Mouse (Mus musculus): Measurements from ENCODE around the gene Cxcr4. TPM values are rescaled to one million over a fixed set of nuclear protein-coding genes. Genes with fewer than 3 reads are reported as not detected.

Cxcr4 gene
- total and polyA plus RNA-seq, 3 experiments, result 80.3 to 169 (median 102) TPM

DNA sequence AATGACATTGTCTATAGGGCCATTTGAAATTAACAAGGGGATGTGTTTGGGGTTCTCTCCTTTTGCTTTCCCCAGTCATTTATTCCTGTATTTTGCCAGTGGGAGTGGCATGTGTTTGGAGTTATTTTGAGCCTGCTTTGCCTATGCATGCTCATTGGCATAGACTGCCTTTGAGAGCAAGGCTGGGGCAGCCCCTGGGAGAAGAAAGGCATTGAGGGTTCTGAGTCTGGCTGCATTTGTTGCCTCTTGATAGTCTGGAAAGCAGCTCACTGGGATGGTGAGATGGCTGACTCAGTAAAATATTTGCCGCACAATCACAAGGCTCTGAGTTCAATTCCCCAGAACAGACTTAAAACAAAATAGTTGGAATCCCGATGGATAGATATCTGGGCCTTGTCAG, 8.5 kb upstream of the Cxcr4 start:
- H3K36me3 ChIP-seq (replicated peaks in 1 of 2; ENCODE audit: control insufficient read depth in 1 of 2, insufficient read depth in 1 of 2, low read length in 1 of 2), result no peaks in the 10 kb centered on the region
- dilution Hi-C loops (cut with MboI; ENCODE audit: extremely low pct_ligation_motif_present, extremely low pct_unique_long_range_greater_than_20kb, low sequenced_read_pairs) (no loop called here), in situ Hi-C loops (cut with MboI; ENCODE audit: low pct_ligation_motif_present, low pct_unique_long_range_greater_than_20kb, low sequenced_read_pairs) (no loop called here)
- H3K79me2 ChIP-seq (replicated peaks; ENCODE audit: control insufficient read depth, extremely low read depth, insufficient read depth, poor library complexity, severe bottlenecking), result no peaks in the 10 kb centered on the region
- H3K4me2 ChIP-seq (ENCODE audit: insufficient read depth, low read depth, poor library complexity, severe bottlenecking), result peak overlapping the region; percentile 42
- H3K9ac ChIP-seq (ENCODE audit: insufficient read depth, low read depth), result peak overlapping the region; percentile 29; the same call in 1 of the 2 replicates
- peaks cover 28 to 54% of the 10 kb centered on the region in 2 experiments for H3K4me1 ChIP-seq (ENCODE audit: control insufficient read depth in 1 of 2, insufficient read depth in 2 of 2)
- TF ChIP-seq MEF2A (IDR thresholded peaks at IDR 0.05; ENCODE audit: borderline replicate concordance, low read depth, low read length) (peak; percentile 97), MAFK (IDR thresholded peaks at IDR 0.05; ENCODE audit: insufficient replicate concordance, low read length) (peak; percentile 91), TCF12 (IDR thresholded peaks at IDR 0.05; ENCODE audit: low read depth, low read length) (peak; percentile 70), TBP (conservative IDR thresholded peaks at IDR 0.05; ENCODE audit: low read depth, low read length) (peak; percentile 77), GABPA (IDR thresholded peaks at IDR 0.05; ENCODE audit: insufficient replicate concordance, low read depth, low read length) (no peak), CHD1 (IDR thresholded peaks at IDR 0.05; ENCODE audit: low read depth, low read length) (no peak), ETS1 (conservative IDR thresholded peaks at IDR 0.05; ENCODE audit: low read depth, low read length) (peak; percentile 80), IRF4 (IDR thresholded peaks at IDR 0.05; ENCODE audit: low read depth, low read length) (peak; percentile 80), JUND (conservative IDR thresholded peaks at IDR 0.05; ENCODE audit: low read depth, low read length) (no peak), EP300 (IDR thresholded peaks at IDR 0.05; ENCODE audit: low read length) (peak; percentile 81), POLR2A (IDR thresholded peaks at IDR 0.05; ENCODE audit: low read depth, low read length) (peak; percentile 32; the same call in 1 of the 2 replicates), BHLHE40 (IDR thresholded peaks at IDR 0.05; ENCODE audit: low read depth, low read length) (peak; percentile 76), MAX (IDR thresholded peaks at IDR 0.05; ENCODE audit: low read length) (peak; percentile 35; the same call in 1 of the 2 replicates)
- H3K9me3 ChIP-seq (replicated peaks; ENCODE audit: low read length), result no peaks in the 10 kb centered on the region
- peak; percentile 78 for DNase-seq (ENCODE audit: extremely low read depth)
- H3K4me3 ChIP-seq (replicated peaks in 1 of 3; ENCODE audit: low read depth in 2 of 3, low read length in 2 of 3, poor library complexity in 1 of 3), result no peak overlapping the region
- H3K27me3 ChIP-seq (replicated peaks), result no peaks in the 10 kb centered on the region
- H3K27ac ChIP-seq (ENCODE audit: insufficient read depth, low read depth), result peak overlapping the region; percentile 95

DNA sequence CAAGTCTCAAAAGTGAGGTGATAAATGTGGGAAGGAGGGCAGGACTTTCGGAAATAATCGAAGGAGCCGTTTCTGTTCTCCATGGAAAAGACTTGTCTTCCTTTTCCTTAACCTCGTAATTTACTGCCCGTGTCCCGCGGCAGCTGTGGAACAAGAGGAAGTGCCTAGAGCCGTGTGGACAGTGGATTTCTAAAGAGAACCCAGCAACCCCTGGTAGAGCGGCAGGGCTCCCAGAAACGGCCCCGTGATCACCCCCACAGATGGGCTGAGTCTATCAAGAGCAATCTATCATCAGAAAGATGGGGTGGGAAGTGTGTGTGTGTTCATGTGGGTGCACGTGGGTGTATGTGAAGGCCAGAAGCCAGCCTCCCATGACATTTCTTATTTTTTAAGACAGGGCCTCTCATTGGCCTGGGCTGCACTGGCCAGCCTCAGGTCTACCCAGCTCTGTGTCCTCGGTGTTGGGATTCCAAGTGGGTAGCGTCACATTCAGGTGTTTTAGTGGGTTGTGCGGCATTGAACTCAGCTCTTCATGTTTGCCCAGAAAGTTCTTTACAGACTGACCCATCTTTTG, 5.2 kb upstream of the Cxcr4 start:
- dilution Hi-C loops (cut with MboI; ENCODE audit: extremely low pct_ligation_motif_present, extremely low pct_unique_long_range_greater_than_20kb, low sequenced_read_pairs), result no loop called here
- no peak for TF ChIP-seq E2F4 (IDR thresholded peaks at IDR 0.05; ENCODE audit: insufficient replicate concordance, low read depth, low read length)
- TF ChIP-seq MXI1 (IDR thresholded peaks at IDR 0.05; ENCODE audit: low read depth, low read length), result no peak
- TF ChIP-seq SIN3A (IDR thresholded peaks at IDR 0.05; ENCODE audit: low read length), result no peak
- no peak for TF ChIP-seq IRF4 (IDR thresholded peaks at IDR 0.05; ENCODE audit: low read depth, low read length)
- TF ChIP-seq USF2 (conservative IDR thresholded peaks at IDR 0.05; ENCODE audit: low read depth, low read length), result no peak
- no peak for TF ChIP-seq JUND (conservative IDR thresholded peaks at IDR 0.05; ENCODE audit: low read depth, low read length)
- TF ChIP-seq GABPA (IDR thresholded peaks at IDR 0.05; ENCODE audit: insufficient replicate concordance, low read depth, low read length), result no peak
- TF ChIP-seq RAD21 (IDR thresholded peaks at IDR 0.05; ENCODE audit: low read depth, low read length), result no peak
- TF ChIP-seq HCFC1 (IDR thresholded peaks at IDR 0.05; ENCODE audit: low read depth, low read length), result no peak
- TF ChIP-seq NRF1 (IDR thresholded peaks at IDR 0.05; ENCODE audit: low read depth, low read length), result no peak
- TF ChIP-seq ZMIZ1 (IDR thresholded peaks at IDR 0.05; ENCODE audit: low read depth, low read length), result no peak
- DNase-seq (ENCODE audit: extremely low read depth), result no peak
- Histone ChIP-seq H3K4me3 (replicated peaks in 1 of 3; ENCODE audit: low read depth in 2 of 3, low read length in 2 of 3, poor library complexity in 1 of 3) (no peak overlapping the region), H3K9ac (ENCODE audit: insufficient read depth, low read depth) (no peak overlapping the region), H3K36me3 (replicated peaks in 1 of 2; ENCODE audit: control insufficient read depth in 1 of 2, insufficient read depth in 1 of 2, low read length in 1 of 2) (no peaks in the 10 kb centered on the region), H3K27ac (ENCODE audit: insufficient read depth, low read depth) (no peak overlapping the region), H3K4me1 (ENCODE audit: control insufficient read depth in 1 of 2, insufficient read depth in 2 of 2) (peaks cover 27 to 64% of the 10 kb centered on the region in 2 experiments), H3K79me2 (replicated peaks; ENCODE audit: control insufficient read depth, extremely low read depth, insufficient read depth, poor library complexity, severe bottlenecking) (no peaks in the 10 kb centered on the region), H3K9me3 (replicated peaks; ENCODE audit: low read length) (no peaks in the 10 kb centered on the region), H3K27me3 (replicated peaks) (no peaks in the 10 kb centered on the region), H3K4me2 (ENCODE audit: insufficient read depth, low read depth, poor library complexity, severe bottlenecking) (no peak overlapping the region)
- in situ Hi-C loops (cut with MboI; ENCODE audit: low pct_ligation_motif_present, low pct_unique_long_range_greater_than_20kb, low sequenced_read_pairs), result no loop called here
